ENCODE assay signal across 35 mouse cellular contexts in genomic region chr4:65280888-65281287, GRCm38 (mm10).
"Had no signal": no experiment of that assay in that cellular context is flagged by ENCODE, and none has a peak within 500 bp of the region (broad histone marks: within the 10 kb centered on the region; RNA-seq: fewer than 3 reads in every experiment).

No protein-coding gene starts in this region.

- H3K36me3 ChIP-seq: heart, embryonic 12.5 days; heart, embryonic 13.5 days; heart, embryonic 15.5 days; hindbrain, embryonic 10.5 days; hindbrain, embryonic 12.5 days; hindbrain, embryonic 13.5 days; hindbrain, embryonic 15.5 days; intestine, embryonic 15.5 days; kidney, embryonic 15.5 days had no signal

- H3K4me2 ChIP-seq: heart, embryonic 11.5 days; heart, embryonic 15.5 days; hindbrain, embryonic 15.5 days; intestine, embryonic 15.5 days had no signal

- H3K9ac ChIP-seq: heart, embryonic 12.5 days; heart, embryonic 13.5 days; heart, embryonic 15.5 days; hindbrain, embryonic 12.5 days; hindbrain, embryonic 13.5 days; hindbrain, embryonic 14.5 days; hindbrain, embryonic 15.5 days; intestine, embryonic 15.5 days; kidney, embryonic 15.5 days had no signal

- H3K9me3 ChIP-seq: heart, embryonic 12.5 days; heart, embryonic 13.5 days; heart, embryonic 15.5 days; hindbrain, embryonic 10.5 days; hindbrain, embryonic 12.5 days; hindbrain, embryonic 13.5 days; hindbrain, embryonic 15.5 days; intestine, embryonic 15.5 days; kidney, embryonic 15.5 days had no signal

- ATAC-seq: hindbrain, embryonic 16.5 days; inflammation-experienced regulatory T-cells, adult 6 months; intestine, embryonic 15.5 days; intestine, embryonic 16.5 days; intestine, postnatal 0 days had no signal

- H3K27me3 ChIP-seq: heart, embryonic 12.5 days; heart, embryonic 13.5 days; heart, embryonic 15.5 days; hindbrain, embryonic 12.5 days; hindbrain, embryonic 13.5 days; hindbrain, embryonic 15.5 days; intestine, embryonic 15.5 days; kidney, embryonic 15.5 days had no signal

- H3K4me3 ChIP-seq: heart, embryonic 12.5 days; heart, embryonic 13.5 days; heart, embryonic 15.5 days; hindbrain, embryonic 10.5 days; hindbrain, embryonic 12.5 days; hindbrain, embryonic 13.5 days; hindbrain, embryonic 15.5 days; intestine, embryonic 15.5 days; kidney, embryonic 15.5 days; layer of hippocampus, adult 2 months; left cerebral cortex, adult 2 months had no signal

- DNase-seq: heart, postnatal 10 days; heart, postnatal 14 days; heart, postnatal 36 days; heart, postnatal 4 days; kidney, adult 11 months; kidney, adult 18-20 months; kidney, adult 2 months; kidney, adult 8-10 months; kidney, adult 9 months; kidney, postnatal 10 days; kidney, postnatal 14 days; kidney, postnatal 25 days; kidney, postnatal 36 days; kidney, postnatal 4 days; layer of hippocampus, adult 9-11 months; layer of hippocampus, postnatal 36 days had no signal

- H3K27ac ChIP-seq: heart, embryonic 13.5 days; heart, embryonic 15.5 days; hindbrain, embryonic 12.5 days; hindbrain, embryonic 13.5 days; hindbrain, embryonic 14.5 days; hindbrain, embryonic 15.5 days; hindbrain, postnatal 0 days; intestine, embryonic 15.5 days; kidney, embryonic 15.5 days; kidney, postnatal 0 days; layer of hippocampus, adult 2 months; left cerebral cortex, adult 2 months had no signal

- H3K4me1 ChIP-seq: intestine, embryonic 15.5 days had no signal
